Mouse (Mus musculus) monocyte, adult 5-6 weeks (primary cell): ENCODE measurements around the gene Ncaph2. TPM values are rescaled to one million over a fixed set of nuclear protein-coding genes. Genes with fewer than 3 reads are reported as not detected.

ENCODE experiments used
- total RNA-seq: library from RNA; stranded (forward); fragments of 200-1000, 200-491, 200-594 nt; gene quantifications from 3 replicates; pipeline ENCODE4 v1.2.3, GENCODE M21; 2017

Gene Ncaph2
- total RNA-seq, 1 experiment from 2014 or later, result 80.6 TPM

Other genes with a start within 250 kb of the Ncaph2 start
- gene Tubgcp6, start 232.6 kb upstream of the Ncaph2 start, total RNA-seq, result 11.0 to 27.3 TPM (median 26.4 TPM) in 3 replicates
- gene Hdac10, start 227.0 kb upstream of the Ncaph2 start, total RNA-seq, result 19.4 to 24.3 TPM (median 20.6 TPM) in 3 replicates
- gene Mapk12, start 215.0 kb upstream of the Ncaph2 start, total RNA-seq, result 0.39 to 5.8 TPM (median 3.7 TPM) in 3 replicates
- gene Mapk11, start 206.1 kb upstream of the Ncaph2 start, total RNA-seq, result 4.5 to 6.6 TPM (median 4.6 TPM) in 3 replicates
- gene Plxnb2, start 174.9 kb upstream of the Ncaph2 start, total RNA-seq, result 145 to 153 TPM (median 153 TPM) in 3 replicates
- gene Dennd6b, start 159.2 kb upstream of the Ncaph2 start, total RNA-seq, result 2.1 to 3.1 TPM (median 2.7 TPM) in 3 replicates
- gene Ppp6r2, start 144.2 kb upstream of the Ncaph2 start, total RNA-seq, result 16.8 to 32.5 TPM (median 19.4 TPM) in 3 replicates
- 86.3 to 141 TPM (median 130 TPM) in 3 replicates for gene Sbf1, start 40.4 kb upstream of the Ncaph2 start, total RNA-seq
- not detected in 3 replicates for gene Adm2, start 33.0 kb upstream of the Ncaph2 start, total RNA-seq
- gene Miox, start 21.3 kb upstream of the Ncaph2 start, total RNA-seq, result not detected in 3 replicates
- gene Lmf2, start 60 bp upstream of the Ncaph2 start, total RNA-seq, result 9.0 to 27.2 TPM (median 20.9 TPM) in 3 replicates
- 5.4 to 9.4 TPM (median 6.3 TPM) in 3 replicates for gene Sco2, start 18.1 kb downstream of the Ncaph2 start, total RNA-seq
- 0.57 TPM in 1 of 3 replicates, not detected in the others for gene Tymp, start 21.3 kb downstream of the Ncaph2 start, total RNA-seq
- gene Odf3b, start 23.6 kb downstream of the Ncaph2 start, total RNA-seq, result not detected in 3 replicates
- gene Klhdc7b, start 29.2 kb downstream of the Ncaph2 start, total RNA-seq, result not detected in 3 replicates
- not detected in 3 replicates for gene Syce3, start 54.8 kb downstream of the Ncaph2 start, total RNA-seq
- gene Cpt1b, start 70.1 kb downstream of the Ncaph2 start, total RNA-seq, result 0.75 to 8.6 TPM (median 1.8 TPM) in 3 replicates
- gene C730034F03Rik, start 73.9 kb downstream of the Ncaph2 start, total RNA-seq, result 9.7 to 24.4 TPM (median 15.7 TPM) in 3 replicates
- gene Gm44502, start 74.0 kb downstream of the Ncaph2 start, total RNA-seq, result 0.76 to 1.2 TPM in 2 of 3 replicates, not detected in the other
- gene Chkb, start 74.2 kb downstream of the Ncaph2 start, total RNA-seq, result 95.3 to 120 TPM (median 95.5 TPM) in 3 replicates
- gene Mapk8ip2, start 98.2 kb downstream of the Ncaph2 start, total RNA-seq, result not detected in 3 replicates
- gene Arsa, start 121.7 kb downstream of the Ncaph2 start, total RNA-seq, result 11.2 to 12.6 TPM (median 11.7 TPM) in 3 replicates
- gene Shank3, start 143.9 kb downstream of the Ncaph2 start, total RNA-seq, result not detected in 3 replicates
- 0.85 TPM in 1 of 3 replicates, not detected in the others for gene Acr, start 212.6 kb downstream of the Ncaph2 start, total RNA-seq
- 0.87 to 1.2 TPM in 2 of 3 replicates, not detected in the other for gene Rabl2, start 236.2 kb downstream of the Ncaph2 start, total RNA-seq